ENCODE assay signal across 26 mouse cellular contexts in the genomic region with DNA sequence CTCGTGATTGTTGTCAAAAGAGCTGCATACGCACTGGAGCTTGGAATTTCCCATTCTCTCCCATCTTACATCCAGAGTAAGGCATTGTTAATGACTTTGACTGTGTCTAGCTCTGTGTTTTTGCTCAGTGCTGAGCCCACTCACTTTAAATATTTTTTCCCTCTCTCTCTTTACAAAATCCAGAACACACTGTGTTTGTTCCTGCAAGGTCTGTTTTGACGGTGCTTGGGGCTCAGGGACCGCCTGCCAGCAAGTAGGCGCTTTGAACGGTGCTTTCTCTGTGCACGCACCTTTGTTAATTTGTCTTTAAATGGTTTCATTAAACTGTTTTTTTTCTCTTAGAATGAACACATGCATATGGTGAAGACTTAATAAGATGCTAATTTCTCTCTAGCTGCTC. TPM values are rescaled to one million over a fixed set of nuclear protein-coding genes. Genes with fewer than 3 reads are reported as not detected.
DNase-seq lines count a peak whose midpoint lies in the region; ATAC-seq lines count a peak whose summit lies in the region.
"Had no signal": no experiment of that assay in that cellular context is flagged by ENCODE, and none has a peak within 500 bp of the region (broad histone marks: within the 10 kb centered on the region; RNA-seq: fewer than 3 reads in every experiment).

No protein-coding gene starts in this region.

- peaks cover 3% of the 10 kb centered on the region for H3K27me3 ChIP-seq in forebrain, embryonic 10.5 days (ENCODE audit: poor library complexity, severe bottlenecking)
- no peaks in the 10 kb centered on the region for H3K27me3 ChIP-seq in forebrain, embryonic 11.5 days (ENCODE audit: control insufficient read depth, insufficient read depth, low read length)
- no peaks in the 10 kb centered on the region for H3K27me3 ChIP-seq in forebrain, embryonic 16.5 days (replicated peaks; ENCODE audit: control insufficient read depth, insufficient read depth, low read length)
- H3K27me3 ChIP-seq: embryonic facial prominence, embryonic 15.5 days; heart, embryonic 12.5 days had no signal

- H3K27ac ChIP-seq in forebrain, embryonic 10.5 days = peak overlapping the region; percentile 48; the same call in 1 of the 2 replicates
- no peak overlapping the region for H3K27ac ChIP-seq in forebrain, embryonic 11.5 days (ENCODE audit: low read depth, low read length)
- H3K27ac ChIP-seq in forebrain, embryonic 16.5 days (ENCODE audit: low read length) = no peak overlapping the region
- H3K27ac ChIP-seq: embryonic facial prominence, embryonic 15.5 days; left cerebral cortex, adult 2 months; limb, embryonic 13.5 days had no signal

- ATAC-seq in forebrain, embryonic 11.5 days (replicated peaks; ENCODE audit: low FRiP score) = no peak
- ATAC-seq in forebrain, embryonic 16.5 days = peak; percentile 63; the same call in 1 of the 2 replicates
- ATAC-seq: activated CD4-positive, CD25-positive, alpha-beta regulatory T cell, adult 4 months; inflammation-experienced regulatory T-cells, adult 6 months; liver, postnatal 0 days had no signal

- DNase-seq in forebrain, embryonic 10.5 days (ENCODE audit: extremely low spot score, low spot score) = no peak
- no peak for DNase-seq in forebrain, embryonic 11.5 days (ENCODE audit: low spot score)
- peak; percentile 38 for DNase-seq in layer of hippocampus, adult 9-11 months
- DNase-seq in layer of hippocampus, postnatal 10 days (ENCODE audit: low spot score in 2 of 2) = no peak
- DNase-seq in brain, adult 2 months (ENCODE audit: low read depth, low spot score) = peak; percentile 20
- DNase-seq in heart, postnatal 25 days (ENCODE audit: low spot score) = no peak
- DNase-seq in lung, postnatal 4 days = no peak
- DNase-seq: adrenal gland, postnatal 10 days; cerebellum, adult 11-12 months; cerebellum, postnatal 14 days; heart, postnatal 14 days; kidney, adult 2 months; kidney, postnatal 10 days; liver, postnatal 0 days; lung, postnatal 14 days; thymus, postnatal 36 days had no signal

- no peaks in the 10 kb centered on the region for H3K9me3 ChIP-seq in forebrain, embryonic 10.5 days
- no peaks in the 10 kb centered on the region for H3K9me3 ChIP-seq in forebrain, embryonic 11.5 days (ENCODE audit: control insufficient read depth, low read length)
- no peaks in the 10 kb centered on the region for H3K9me3 ChIP-seq in forebrain, embryonic 16.5 days (ENCODE audit: control insufficient read depth, low read length)
- H3K9me3 ChIP-seq: embryonic facial prominence, embryonic 15.5 days; heart, embryonic 12.5 days; limb, embryonic 13.5 days; megakaryocyte, embryonic 14.5 days had no signal

- H3K9ac ChIP-seq in forebrain, embryonic 11.5 days (ENCODE audit: low read length) = no peak overlapping the region
- H3K9ac ChIP-seq in forebrain, embryonic 16.5 days (replicated peaks; ENCODE audit: low read depth, low read length) = no peak overlapping the region
- H3K9ac ChIP-seq: embryonic facial prominence, embryonic 15.5 days; heart, embryonic 12.5 days; limb, embryonic 13.5 days; liver, postnatal 0 days had no signal

- H3K4me1 ChIP-seq in forebrain, embryonic 10.5 days = peaks cover 37% of the 10 kb centered on the region
- H3K4me1 ChIP-seq in forebrain, embryonic 11.5 days (replicated peaks; ENCODE audit: control insufficient read depth, insufficient read depth, low read length) = no peaks in the 10 kb centered on the region; the same call in 1 of the 2 replicates
- H3K4me1 ChIP-seq in forebrain, embryonic 16.5 days (replicated peaks; ENCODE audit: control insufficient read depth, insufficient read depth, low read length) = peaks cover 9% of the 10 kb centered on the region
- H3K4me1 ChIP-seq: embryonic facial prominence, embryonic 15.5 days had no signal

- no peaks in the 10 kb centered on the region for H3K36me3 ChIP-seq in forebrain, embryonic 10.5 days (replicated peaks)
- no peaks in the 10 kb centered on the region for H3K36me3 ChIP-seq in forebrain, embryonic 11.5 days (ENCODE audit: control insufficient read depth, insufficient read depth, low read length)
- no peaks in the 10 kb centered on the region for H3K36me3 ChIP-seq in forebrain, embryonic 16.5 days (ENCODE audit: control insufficient read depth, insufficient read depth)
- H3K36me3 ChIP-seq: embryonic facial prominence, embryonic 15.5 days; G1E; heart, embryonic 12.5 days; limb, embryonic 13.5 days had no signal

- WGBS in forebrain, embryonic 10.5 days = 68% methylated on average over 7 of the region's 7 CpGs
- 38% methylated on average over 7 of the region's 7 CpGs for WGBS in forebrain, embryonic 11.5 days
- WGBS in forebrain, embryonic 16.5 days = 6% methylated on average over 7 of the region's 7 CpGs

- H3K4me2 ChIP-seq in forebrain, embryonic 11.5 days (ENCODE audit: low read depth, low read length, severe bottlenecking) = no peak overlapping the region
- no peak overlapping the region for H3K4me2 ChIP-seq in forebrain, embryonic 16.5 days (ENCODE audit: low read length)
- H3K4me2 ChIP-seq: embryonic facial prominence, embryonic 15.5 days; heart, embryonic 12.5 days; limb, embryonic 13.5 days had no signal

- intact Hi-C loops in heart, postnatal 25 days (cut with DNase I) = no loop called here

- no peak overlapping the region for H3K4me3 ChIP-seq in forebrain, embryonic 10.5 days
- no peak overlapping the region for H3K4me3 ChIP-seq in forebrain, embryonic 11.5 days (ENCODE audit: low read depth, low read length)
- no peak overlapping the region for H3K4me3 ChIP-seq in forebrain, embryonic 16.5 days (replicated peaks; ENCODE audit: low read length)
- H3K4me3 ChIP-seq: embryonic facial prominence, embryonic 15.5 days; heart, embryonic 12.5 days; left cerebral cortex, adult 2 months; limb, embryonic 13.5 days had no signal

RNA-seq across cellular contexts. Expression of a gene that starts 21.5 kb away (rescaled TPM):
- polyA plus RNA-seq in forebrain, embryonic 10.5 days (2016; fragmentation: Nextera tagmentation; extraction: Ambion mirVana) = 30.1 and 31.4 TPM in 2 replicates
- 54.1 and 56.4 TPM in 2 replicates for polyA plus RNA-seq in forebrain, embryonic 11.5 days (2014; fragmentation: Nextera tagmentation; extraction: Ambion mirVana)
- total RNA-seq in layer of hippocampus, postnatal 10 days (2021) = 10 to 100 TPM; 53.3 to 55.7 TPM
- polyA plus RNA-seq in forebrain, embryonic 16.5 days (2015; fragmentation: Nextera tagmentation; extraction: Ambion mirVana) = 14.8 and 17.0 TPM in 2 replicates
- total RNA-seq in heart, postnatal 25 days (2021) = 10 to 100 TPM; 15.6 to 18.9 TPM
- total RNA-seq: granulocyte monocyte progenitor cell, adult 5-6 weeks had no signal
- polyA plus RNA-seq: inflammation-experienced regulatory T-cells, adult 6 months had no signal

Comparison
In these comparisons a context has a peak if more than half of its experiments do, and no peak if none do; other contexts are left out.
1. DNase-seq: peak in layer of hippocampus, adult 9-11 months (single experiment) and brain, adult 2 months (single experiment); none in forebrain, embryonic 10.5 days (single experiment), forebrain, embryonic 11.5 days (single experiment), layer of hippocampus, postnatal 10 days (0 of 2), heart, postnatal 25 days (single experiment) and lung, postnatal 4 days (0 of 2).